Mouse (Mus musculus): ENCODE data around the gene Myo9a. TPM values are rescaled to one million over a fixed set of nuclear protein-coding genes. Genes with fewer than 3 reads are reported as not detected.

The Myo9a gene
- polyA plus RNA-seq (2012) = 0.02 and 0.03 TPM in 2 replicates

DNA sequence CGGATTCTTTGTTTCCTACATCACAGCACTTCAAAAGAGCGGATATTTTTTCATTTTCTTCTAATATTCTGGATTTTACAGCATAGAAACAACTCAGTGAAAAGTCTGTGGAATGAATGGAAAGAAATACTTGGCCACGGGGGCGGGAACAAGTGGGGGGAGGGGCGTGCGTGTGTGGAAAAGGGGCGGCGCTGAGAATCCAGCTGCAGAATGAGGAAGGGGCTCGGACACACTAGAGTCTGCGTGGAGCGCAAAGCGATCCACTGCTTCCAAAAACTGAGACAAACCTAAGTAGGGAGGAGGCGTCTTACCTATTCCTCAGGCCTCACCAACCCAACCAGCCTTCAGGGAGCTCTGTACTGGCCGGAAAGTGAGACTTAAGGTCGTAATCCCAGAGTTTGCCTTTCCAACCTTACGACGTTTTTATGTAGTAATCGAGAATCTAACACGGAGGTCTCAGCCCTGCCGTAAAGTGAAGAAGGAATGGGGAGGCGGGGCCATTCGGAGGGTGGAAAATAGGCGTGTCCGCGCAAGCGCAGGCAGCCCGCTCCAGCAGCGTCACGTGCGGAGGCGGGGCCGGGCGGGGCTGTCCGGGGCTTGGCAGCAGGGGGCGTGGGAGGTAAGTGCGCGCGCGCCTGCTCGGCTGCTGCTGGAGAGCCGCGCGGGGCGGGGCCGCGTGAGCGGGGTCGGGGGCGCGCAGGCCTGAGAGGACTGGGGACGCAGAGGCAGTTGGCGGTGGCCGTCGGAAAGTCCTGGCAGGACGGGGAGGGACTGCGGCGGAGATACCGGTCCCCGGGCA, at the start of gene Myo9a, which contains the start of gene Senp8:
Gene Myo9a, plus strand, starts transcription at position 630 of the 799 bp plus-strand sequence.
Gene Senp8, minus strand, starts transcription at position 444 of the 799 bp plus-strand sequence.
- no peak; the same call in 1 of the 2 replicates for TF ChIP-seq GATA1 (IDR thresholded peaks at IDR 0.05; ENCODE audit: low read length)
- no peak for TF ChIP-seq TAL1 (IDR thresholded peaks at IDR 0.05; ENCODE audit: low read length)
- no peaks in the 10 kb centered on the region for H3K27me3 ChIP-seq (ENCODE audit: control insufficient read depth)
- no peaks in the 10 kb centered on the region for H3K9me3 ChIP-seq (ENCODE audit: control insufficient read depth, low read length)
- peak within 1 kb of the TSS; percentile 94 for H3K4me3 ChIP-seq (replicated peaks)
- no peaks in the 10 kb centered on the region for H3K36me3 ChIP-seq (ENCODE audit: control insufficient read depth)
- peaks cover 35% of the 10 kb centered on the region for H3K4me1 ChIP-seq (ENCODE audit: control insufficient read depth)

DNA sequence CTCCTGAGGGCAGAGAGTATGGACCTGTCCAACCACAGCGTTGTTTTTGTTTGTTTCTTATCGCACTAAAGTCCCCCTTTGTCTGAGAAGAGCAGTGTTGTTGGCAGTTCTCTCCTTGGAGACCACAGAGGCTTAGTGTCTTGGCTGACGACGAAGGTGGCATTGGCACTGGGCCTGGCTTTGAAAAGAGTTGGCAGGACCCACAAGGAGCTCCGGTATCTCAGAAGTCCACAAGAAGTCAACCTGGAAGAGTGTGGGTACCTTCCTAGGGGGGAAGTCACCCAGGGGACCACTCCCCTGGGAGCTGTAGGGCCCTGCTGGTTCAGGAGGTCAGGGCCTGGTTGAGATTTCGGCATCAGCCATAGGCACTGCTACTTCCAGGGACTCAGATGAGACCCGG, 49.6 kb upstream of the Myo9a start:
- no peak for TF ChIP-seq GATA1 (IDR thresholded peaks at IDR 0.05; ENCODE audit: low read length)
- TF ChIP-seq TAL1 (IDR thresholded peaks at IDR 0.05; ENCODE audit: low read length) = no peak
- Histone ChIP-seq H3K9me3 (ENCODE audit: control insufficient read depth, low read length) (no peaks in the 10 kb centered on the region), H3K36me3 (ENCODE audit: control insufficient read depth) (no peaks in the 10 kb centered on the region), H3K4me1 (ENCODE audit: control insufficient read depth) (no peaks in the 10 kb centered on the region), H3K4me3 (replicated peaks) (no peak overlapping the region), H3K27me3 (ENCODE audit: control insufficient read depth) (peaks cover 6% of the 10 kb centered on the region)

DNA sequence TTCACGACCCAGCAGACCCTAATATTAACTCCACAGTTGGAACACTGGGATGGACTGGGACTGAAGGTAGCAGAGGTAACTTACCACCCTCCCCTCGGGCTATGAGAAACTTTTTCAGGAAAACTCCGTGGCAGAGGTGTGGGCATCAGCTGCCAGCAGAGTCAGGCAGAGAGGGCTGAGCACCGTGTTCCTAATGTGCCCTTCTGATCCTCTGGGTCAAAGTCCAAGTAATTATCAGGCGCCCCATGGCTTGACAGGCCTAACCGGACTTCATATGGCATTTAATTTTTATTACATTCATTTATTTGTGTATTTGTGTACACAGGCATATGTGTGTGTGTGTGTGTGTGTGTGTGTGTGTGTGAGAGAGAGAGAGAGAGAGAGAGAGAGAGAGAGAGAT, 47.6 kb upstream of the Myo9a start:
- Histone ChIP-seq H3K27me3 (ENCODE audit: control insufficient read depth) (no peaks in the 10 kb centered on the region; the same call in 1 of the 2 replicates), H3K4me1 (ENCODE audit: control insufficient read depth) (no peaks in the 10 kb centered on the region; the same call in 1 of the 2 replicates), H3K9me3 (ENCODE audit: control insufficient read depth, low read length) (no peaks in the 10 kb centered on the region), H3K4me3 (replicated peaks) (no peak overlapping the region), H3K36me3 (ENCODE audit: control insufficient read depth) (no peaks in the 10 kb centered on the region)
- no peak for TF ChIP-seq GATA1 (IDR thresholded peaks at IDR 0.05; ENCODE audit: low read length)
- TF ChIP-seq TAL1 (IDR thresholded peaks at IDR 0.05; ENCODE audit: low read length) = no peak

DNA sequence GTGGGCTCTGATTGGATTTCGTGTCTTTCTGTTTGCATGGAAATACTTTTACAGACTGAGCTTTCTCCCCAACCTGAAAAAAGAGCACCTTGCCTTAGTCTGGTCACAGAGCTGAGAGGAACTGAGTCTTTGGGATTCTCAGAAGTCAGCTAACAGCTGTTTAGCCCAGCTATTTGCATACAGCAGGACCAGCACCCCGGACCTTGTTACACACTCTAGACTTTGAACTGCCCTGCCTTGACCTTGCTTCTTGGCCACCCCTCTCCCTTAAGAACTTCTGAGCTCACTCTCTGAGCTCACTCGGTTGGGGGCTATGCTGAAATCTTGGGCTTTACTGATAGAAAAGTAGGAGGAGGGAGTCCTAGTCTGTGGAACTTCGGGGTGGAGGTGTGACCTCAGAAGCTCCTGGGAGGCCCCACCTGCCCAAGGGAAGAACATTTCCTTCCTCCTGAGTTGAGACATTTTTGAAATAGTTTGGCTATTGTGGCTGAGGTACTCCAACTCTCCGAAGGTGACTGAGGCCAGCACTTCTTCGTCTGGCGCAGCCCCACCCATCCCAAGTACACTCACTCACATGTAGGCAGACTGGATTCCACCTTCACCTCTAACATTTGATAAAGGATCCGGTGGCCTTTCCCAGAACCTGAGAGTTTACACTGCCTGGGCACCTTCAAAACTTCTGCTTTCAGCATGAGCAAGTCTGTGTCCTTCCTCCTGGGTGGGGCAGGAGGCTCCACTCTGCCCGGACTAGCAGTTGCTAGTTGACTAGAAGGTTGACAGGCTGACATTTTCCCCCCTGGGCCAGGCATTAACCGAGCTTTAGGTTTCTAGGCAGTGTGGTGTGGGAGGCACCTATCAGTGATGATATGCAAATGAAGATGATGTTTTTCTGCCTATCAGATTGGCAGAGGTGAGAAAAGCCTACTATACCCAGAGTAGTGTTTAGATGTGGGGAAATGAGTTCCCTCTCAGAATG, 43.6 kb upstream of the Myo9a start:
- no peaks in the 10 kb centered on the region for H3K36me3 ChIP-seq (ENCODE audit: control insufficient read depth)
- no peaks in the 10 kb centered on the region; the same call in 1 of the 2 replicates for H3K4me1 ChIP-seq (ENCODE audit: control insufficient read depth)
- H3K9me3 ChIP-seq (ENCODE audit: control insufficient read depth, low read length) = no peaks in the 10 kb centered on the region
- TF ChIP-seq GATA1 (IDR thresholded peaks at IDR 0.05; ENCODE audit: low read length) (no peak), TAL1 (IDR thresholded peaks at IDR 0.05; ENCODE audit: low read length) (no peak)
- no peak overlapping the region for H3K4me3 ChIP-seq (replicated peaks)
- H3K27me3 ChIP-seq (ENCODE audit: control insufficient read depth) = peaks cover 3% of the 10 kb centered on the region

DNA sequence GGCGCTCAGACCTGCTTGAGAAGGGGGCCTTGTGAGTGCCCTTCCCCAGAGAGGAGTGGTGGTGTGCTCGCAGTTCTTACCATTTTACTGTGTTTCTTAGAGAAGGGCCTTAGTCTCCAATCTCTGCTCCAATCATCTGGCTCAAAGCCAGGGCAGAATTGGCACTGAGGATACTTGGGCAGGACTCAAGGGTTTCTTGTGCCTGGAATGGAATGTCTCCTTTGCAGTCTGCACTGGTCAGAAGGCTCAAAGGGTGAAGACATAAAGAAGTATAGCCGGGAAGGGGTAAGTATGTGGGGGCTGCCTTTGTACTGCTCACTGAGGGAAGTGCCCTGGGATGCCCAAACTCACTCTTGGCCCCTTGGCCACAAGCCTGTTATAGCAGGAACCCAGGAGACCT, 41.5 kb upstream of the Myo9a start:
- H3K4me3 ChIP-seq (replicated peaks) = no peak overlapping the region
- no peaks in the 10 kb centered on the region for H3K36me3 ChIP-seq (ENCODE audit: control insufficient read depth)
- peaks cover 3% of the 10 kb centered on the region for H3K27me3 ChIP-seq (ENCODE audit: control insufficient read depth)
- TF ChIP-seq GATA1 (IDR thresholded peaks at IDR 0.05; ENCODE audit: low read length) = no peak
- TF ChIP-seq TAL1 (IDR thresholded peaks at IDR 0.05; ENCODE audit: low read length) = no peak
- no peaks in the 10 kb centered on the region for H3K9me3 ChIP-seq (ENCODE audit: control insufficient read depth, low read length)
- H3K4me1 ChIP-seq (ENCODE audit: control insufficient read depth) = no peaks in the 10 kb centered on the region; the same call in 1 of the 2 replicates

DNA sequence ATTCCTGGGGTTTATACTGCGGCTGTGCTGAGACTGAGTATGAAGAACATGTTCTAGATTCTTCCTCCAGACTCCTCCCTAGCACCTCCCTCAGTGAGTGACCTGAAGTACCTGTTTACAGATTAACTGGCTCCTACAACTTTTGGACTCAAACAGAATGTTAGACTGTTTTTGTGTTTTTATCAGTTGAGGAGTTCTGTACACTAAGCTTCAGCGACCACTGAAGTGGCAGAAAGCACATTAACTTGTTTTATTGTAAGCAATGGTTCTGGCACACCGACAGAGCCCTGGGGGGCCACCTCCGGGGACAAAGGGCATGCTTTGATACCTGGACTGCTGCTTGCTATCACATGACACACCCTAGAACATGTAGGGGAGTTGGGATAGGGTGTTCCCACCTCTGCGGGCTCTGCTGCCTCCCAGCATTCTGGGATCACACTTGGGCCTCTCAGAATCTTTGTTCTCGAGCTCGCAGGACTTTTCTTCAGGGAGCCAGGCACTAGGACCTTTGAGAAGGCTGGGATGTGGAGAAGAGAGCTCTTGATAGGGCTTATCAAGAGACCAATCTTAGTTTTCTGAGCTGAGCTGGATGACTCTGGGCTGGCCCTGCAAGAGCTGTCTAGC, 34.3 kb upstream of the Myo9a start:
- Histone ChIP-seq H3K27me3 (ENCODE audit: control insufficient read depth) (no peaks in the 10 kb centered on the region; the same call in 1 of the 2 replicates), H3K4me1 (ENCODE audit: control insufficient read depth) (no peaks in the 10 kb centered on the region), H3K9me3 (ENCODE audit: control insufficient read depth, low read length) (no peaks in the 10 kb centered on the region), H3K36me3 (ENCODE audit: control insufficient read depth) (no peaks in the 10 kb centered on the region), H3K4me3 (replicated peaks) (no peak overlapping the region)
- TF ChIP-seq TAL1 (IDR thresholded peaks at IDR 0.05; ENCODE audit: low read length) (no peak), GATA1 (IDR thresholded peaks at IDR 0.05; ENCODE audit: low read length) (no peak)

DNA sequence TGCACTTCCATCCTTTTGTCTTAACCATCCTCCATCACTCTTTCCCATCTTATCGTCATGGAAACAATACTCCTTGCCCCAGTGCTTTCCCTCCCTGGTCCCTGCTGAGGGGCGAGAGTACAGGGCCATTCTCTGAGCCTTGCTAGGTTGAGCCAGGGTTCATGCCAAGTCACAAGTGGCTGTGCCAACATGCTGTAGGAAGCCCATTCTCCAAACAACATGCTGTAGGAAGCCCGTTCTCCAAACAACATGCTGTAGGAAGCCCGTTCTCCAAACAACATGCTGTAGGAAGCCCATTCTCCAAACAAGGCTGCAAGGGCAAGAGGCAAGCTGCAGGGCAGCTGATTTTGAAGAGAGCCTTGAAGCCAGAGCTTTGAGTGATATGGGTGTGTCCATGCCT, 32.5 kb upstream of the Myo9a start:
- no peaks in the 10 kb centered on the region for H3K9me3 ChIP-seq (ENCODE audit: control insufficient read depth, low read length)
- H3K27me3 ChIP-seq (ENCODE audit: control insufficient read depth) = no peaks in the 10 kb centered on the region; the same call in 1 of the 2 replicates
- H3K4me1 ChIP-seq (ENCODE audit: control insufficient read depth) = no peaks in the 10 kb centered on the region
- TF ChIP-seq GATA1 (IDR thresholded peaks at IDR 0.05; ENCODE audit: low read length) = no peak
- TF ChIP-seq TAL1 (IDR thresholded peaks at IDR 0.05; ENCODE audit: low read length) = no peak
- no peaks in the 10 kb centered on the region for H3K36me3 ChIP-seq (ENCODE audit: control insufficient read depth)
- no peak overlapping the region for H3K4me3 ChIP-seq (replicated peaks)

DNA sequence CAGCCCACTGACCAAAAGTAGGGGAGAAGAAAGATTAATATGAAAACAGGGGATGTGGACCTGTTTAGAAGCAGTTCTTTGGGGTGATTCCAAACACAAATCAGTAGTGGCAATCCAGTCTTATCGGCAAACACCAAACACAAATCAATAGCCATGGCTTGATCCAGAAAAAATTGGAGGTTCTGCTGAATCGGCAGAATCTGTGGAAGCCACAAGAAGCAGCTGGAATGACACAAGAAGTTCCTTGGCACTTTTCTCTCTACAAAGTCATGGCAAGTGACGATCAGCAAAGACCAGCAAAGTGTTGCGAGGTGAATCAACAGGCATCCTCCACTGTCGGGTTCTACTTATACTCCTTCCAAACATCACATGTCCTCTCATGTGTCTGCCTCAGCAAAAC, 29.6 kb upstream of the Myo9a start:
- 0 out of 2 replicates have a peak, but pooled peaks cover 2% of the 10 kb centered on the region for H3K27me3 ChIP-seq (ENCODE audit: control insufficient read depth)
- no peaks in the 10 kb centered on the region for H3K4me1 ChIP-seq (ENCODE audit: control insufficient read depth)
- TF ChIP-seq TAL1 (IDR thresholded peaks at IDR 0.05; ENCODE audit: low read length) (no peak), GATA1 (IDR thresholded peaks at IDR 0.05; ENCODE audit: low read length) (no peak)
- H3K9me3 ChIP-seq (ENCODE audit: control insufficient read depth, low read length) = no peaks in the 10 kb centered on the region
- H3K4me3 ChIP-seq (replicated peaks) = no peak overlapping the region
- no peaks in the 10 kb centered on the region for H3K36me3 ChIP-seq (ENCODE audit: control insufficient read depth)

All from erythroblast, embryonic 14.5 days (primary cell).